Comparison of ENCODE assay signal across 8 mouse cellular contexts in the genomic region with DNA sequence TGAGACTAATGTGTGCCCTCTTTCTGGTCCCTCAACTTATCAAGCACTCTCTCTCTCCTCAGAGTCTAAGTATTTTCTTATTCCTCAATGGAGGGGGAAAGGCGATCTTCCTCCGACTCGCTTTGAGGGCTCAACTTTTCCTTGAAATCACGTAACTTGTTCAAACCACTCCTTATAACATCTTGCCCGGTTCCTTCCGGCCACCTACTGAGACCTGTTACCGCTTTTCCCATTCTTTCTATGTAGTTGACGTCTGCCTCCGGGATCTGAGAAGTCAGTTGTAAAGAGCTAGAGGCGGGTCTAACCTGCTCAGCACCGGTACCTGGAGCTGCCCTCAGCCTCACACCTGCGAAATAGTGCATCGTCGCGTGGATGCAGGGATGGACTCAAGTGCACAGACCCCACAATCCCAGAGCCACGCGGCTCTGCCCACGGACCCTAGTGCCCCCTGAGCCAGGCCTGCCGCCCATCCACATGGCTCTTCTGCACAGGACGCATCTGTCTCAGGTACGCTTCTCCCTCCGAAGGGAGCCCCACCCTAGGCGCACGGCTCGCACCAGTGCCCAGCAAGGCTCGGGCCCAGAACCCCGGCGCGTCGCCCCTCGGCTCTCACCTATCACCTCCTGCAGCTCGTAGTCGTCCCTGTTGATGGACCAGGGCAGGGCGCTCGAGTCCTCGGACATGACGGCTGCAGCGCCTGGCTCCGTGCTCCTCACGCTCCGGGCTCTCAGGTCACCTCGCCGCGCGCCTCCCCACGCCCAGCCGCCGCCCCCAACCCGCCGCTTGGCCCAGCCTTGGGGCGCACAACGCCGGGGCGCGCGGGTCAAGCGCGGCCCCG. TPM values are rescaled to one million over a fixed set of nuclear protein-coding genes. Genes with fewer than 3 reads are reported as not detected.
DNase-seq lines count a peak whose midpoint lies in the region; ATAC-seq lines count a peak whose summit lies in the region.

No protein-coding gene starts in this region.

- no peaks in the 10 kb centered on the region for H3K9me3 ChIP-seq in hindbrain, embryonic 14.5 days (ENCODE audit: control insufficient read depth, low read length)
- no peaks in the 10 kb centered on the region for H3K9me3 ChIP-seq in megakaryocyte, embryonic 14.5 days

- DNase-seq in cerebellum, adult 11-12 months, result peak; percentile 79
- no peak for DNase-seq in cerebellum, adult 8-10 months
- DNase-seq in urinary bladder, postnatal 10 days (ENCODE audit: low spot score), result peak; percentile 18
- no peak for DNase-seq in urinary bladder, postnatal 4 days (ENCODE audit: low spot score in 2 of 2)
- DNase-seq in hindbrain, embryonic 14.5 days (ENCODE audit: low spot score), result no peak
- peak; percentile 51 for DNase-seq in testis, postnatal 10 days (ENCODE audit: low spot score)
- no peak for DNase-seq in T-cell, adult 2 months (ENCODE audit: low spot score)

- H3K27me3 ChIP-seq in hindbrain, embryonic 14.5 days (ENCODE audit: control insufficient read depth, insufficient read depth, low read length), result no peaks in the 10 kb centered on the region
- H3K27me3 ChIP-seq in megakaryocyte, embryonic 14.5 days (replicated peaks), result no peaks in the 10 kb centered on the region

- peak; percentile 19; the same call in 1 of the 2 replicates for ATAC-seq in hindbrain, embryonic 14.5 days (ENCODE audit: low FRiP score)

- H3K9ac ChIP-seq in hindbrain, embryonic 14.5 days, result peak overlapping the region; percentile 72

- peak overlapping the region; percentile 80 for H3K4me3 ChIP-seq in hindbrain, embryonic 14.5 days (replicated peaks; ENCODE audit: low read length)
- H3K4me3 ChIP-seq in megakaryocyte, embryonic 14.5 days (replicated peaks), result peak overlapping the region; percentile 99

- no peaks in the 10 kb centered on the region for H3K36me3 ChIP-seq in hindbrain, embryonic 14.5 days (replicated peaks; ENCODE audit: control insufficient read depth, insufficient read depth)
- H3K36me3 ChIP-seq in megakaryocyte, embryonic 14.5 days (replicated peaks; ENCODE audit: low read length), result peaks cover 7% of the 10 kb centered on the region

- peak overlapping the region; percentile 94 for H3K27ac ChIP-seq in hindbrain, embryonic 14.5 days

- peak overlapping the region; percentile 96 for H3K4me2 ChIP-seq in hindbrain, embryonic 14.5 days (replicated peaks)

- under 1% methylated on average over 59 of the region's 59 CpGs for WGBS in hindbrain, embryonic 14.5 days

- H3K4me1 ChIP-seq in hindbrain, embryonic 14.5 days (replicated peaks; ENCODE audit: control insufficient read depth, insufficient read depth, low read length), result peaks cover 30% of the 10 kb centered on the region
- peaks cover 60% of the 10 kb centered on the region for H3K4me1 ChIP-seq in megakaryocyte, embryonic 14.5 days

RNA-seq across cellular contexts. Expression of a gene that starts 0.6 kb away (rescaled TPM):
- polyA plus RNA-seq in hindbrain, embryonic 14.5 days (2014; fragmentation: Nextera tagmentation; extraction: Ambion mirVana), result 16.1 and 16.3 TPM in 2 replicates
- polyA plus RNA-seq in megakaryocyte, embryonic 14.5 days (2012; ENCODE audit: insufficient read depth, low replicate concordance), result 5.3 and 8.2 TPM in 2 replicates

RNA-seq across cellular contexts. Expression of a gene that starts 17.9 kb away (rescaled TPM):
- 94.0 and 101 TPM in 2 replicates for polyA plus RNA-seq in hindbrain, embryonic 14.5 days (2014; fragmentation: Nextera tagmentation; extraction: Ambion mirVana)
- polyA plus RNA-seq in megakaryocyte, embryonic 14.5 days (2012; ENCODE audit: insufficient read depth, low replicate concordance), result 77.2 and 206 TPM in 2 replicates

RNA-seq across cellular contexts. Expression of a gene that starts 19.6 kb away (rescaled TPM):
- polyA plus RNA-seq in hindbrain, embryonic 14.5 days (2014; fragmentation: Nextera tagmentation; extraction: Ambion mirVana), result 7.1 and 8.0 TPM in 2 replicates
- polyA plus RNA-seq in megakaryocyte, embryonic 14.5 days (2012; ENCODE audit: insufficient read depth, low replicate concordance), result 17.6 and 38.2 TPM in 2 replicates

RNA-seq across cellular contexts. Expression of a gene that starts 35.6 kb away (rescaled TPM):
- polyA plus RNA-seq in hindbrain, embryonic 14.5 days (2014; fragmentation: Nextera tagmentation; extraction: Ambion mirVana), result 3.8 and 4.8 TPM in 2 replicates
- polyA plus RNA-seq in megakaryocyte, embryonic 14.5 days (2012; ENCODE audit: insufficient read depth, low replicate concordance), result 0.09 and 0.70 TPM in 2 replicates

RNA-seq across cellular contexts. Expression of a gene that starts 43.7 kb away (rescaled TPM):
- polyA plus RNA-seq in hindbrain, embryonic 14.5 days (2014; fragmentation: Nextera tagmentation; extraction: Ambion mirVana), result not detected in 2 replicates
- not detected in 2 replicates for polyA plus RNA-seq in megakaryocyte, embryonic 14.5 days (2012; ENCODE audit: insufficient read depth, low replicate concordance)

Comparison
In these comparisons a context has a peak if more than half of its experiments do, and no peak if none do; other contexts are left out.
1. DNase-seq: peak in cerebellum, adult 11-12 months (single experiment), urinary bladder, postnatal 10 days (single experiment) and testis, postnatal 10 days (single experiment); none in cerebellum, adult 8-10 months (single experiment), urinary bladder, postnatal 4 days (0 of 2), hindbrain, embryonic 14.5 days (single experiment) and T-cell, adult 2 months (single experiment).